Mouse (Mus musculus) skeletal muscle tissue, adult 2 months (tissue): ENCODE data around the gene Ccdc130.

Experiments
- DNase-seq: peaks from one replicate; pipeline ENCODE4 v3.0.0-alpha.2; 2012; ENCODE audit warnings: low read depth, low spot score

The Ccdc130 gene

GRCm38 (mm10) chr8:84269950-84270773 is at the start of gene Ccdc130:
Gene Ccdc130 (minus strand): TSS chr8:84270380.
- peak; percentile 99 for DNase-seq

- no peak for DNase-seq
Observed at GRCm38 (mm10) chr8:84308376-84308775, 38.2 kb upstream of the Ccdc130 start.

- DNase-seq = peak; percentile 32
Observed at GRCm38 (mm10) chr8:84303951-84304350, 33.8 kb upstream of the Ccdc130 start.

- DNase-seq = no peak
Observed at GRCm38 (mm10) chr8:84297029-84297785, 27.0 kb upstream of the Ccdc130 start.

GRCm38 (mm10) chr8:84291688-84292087 is 21.5 kb upstream of the Ccdc130 start:
- peak; percentile 43 for DNase-seq

GRCm38 (mm10) chr8:84291086-84291485 is 20.9 kb upstream of the Ccdc130 start:
- DNase-seq = no peak

- no peak for DNase-seq
Observed at GRCm38 (mm10) chr8:84288892-84289291, 18.7 kb upstream of the Ccdc130 start.

GRCm38 (mm10) chr8:84285665-84286064 is 15.5 kb upstream of the Ccdc130 start:
- DNase-seq = peak; percentile 40

GRCm38 (mm10) chr8:84284608-84285063 is 14.5 kb upstream of the Ccdc130 start:
- DNase-seq = no peak

GRCm38 (mm10) chr8:84280777-84281176 is 10.6 kb upstream of the Ccdc130 start:
- peak; percentile 36 for DNase-seq

GRCm38 (mm10) chr8:84276447-84276846 is 6.3 kb upstream of the Ccdc130 start:
- DNase-seq = no peak

GRCm38 (mm10) chr8:84273968-84274367 is 3.8 kb upstream of the Ccdc130 start:
- no peak for DNase-seq

GRCm38 (mm10) chr8:84272302-84272701 is 2.1 kb upstream of the Ccdc130 start:
- no peak for DNase-seq

- no peak for DNase-seq
Observed at GRCm38 (mm10) chr8:84261098-84261497, 9.1 kb downstream of the Ccdc130 start.

- DNase-seq = peak; percentile 97
Observed at GRCm38 (mm10) chr8:84256822-84257610, 13.2 kb downstream of the Ccdc130 start, which contains the start of gene Mri1. Gene Mri1 (minus strand): TSS chr8:84257326.

GRCm38 (mm10) chr8:84256458-84256821 is 13.7 kb downstream of the Ccdc130 start:
- DNase-seq = peak; percentile 27

- no peak for DNase-seq
Observed at GRCm38 (mm10) chr8:84255858-84256257, 14.3 kb downstream of the Ccdc130 start.

GRCm38 (mm10) chr8:84249257-84250170 is 20.7 kb downstream of the Ccdc130 start, which contains the start of gene D8Ertd738e:
Gene D8Ertd738e (minus strand): TSS chr8:84249719.
- DNase-seq = peak; percentile 90

GRCm38 (mm10) chr8:84241821-84242220 is 28.4 kb downstream of the Ccdc130 start:
- no peak for DNase-seq

GRCm38 (mm10) chr8:84241167-84241566 is 29.0 kb downstream of the Ccdc130 start:
- DNase-seq = no peak
